Mouse (Mus musculus): Measurements from ENCODE around the gene Sln. TPM values are rescaled to one million over a fixed set of nuclear protein-coding genes. Genes with fewer than 3 reads are reported as not detected.

The Sln gene
- polyA plus RNA-seq (2016; fragmentation: Nextera tagmentation; extraction: Ambion mirVana): 10.9 and 13.5 TPM in 2 replicates

DNA sequence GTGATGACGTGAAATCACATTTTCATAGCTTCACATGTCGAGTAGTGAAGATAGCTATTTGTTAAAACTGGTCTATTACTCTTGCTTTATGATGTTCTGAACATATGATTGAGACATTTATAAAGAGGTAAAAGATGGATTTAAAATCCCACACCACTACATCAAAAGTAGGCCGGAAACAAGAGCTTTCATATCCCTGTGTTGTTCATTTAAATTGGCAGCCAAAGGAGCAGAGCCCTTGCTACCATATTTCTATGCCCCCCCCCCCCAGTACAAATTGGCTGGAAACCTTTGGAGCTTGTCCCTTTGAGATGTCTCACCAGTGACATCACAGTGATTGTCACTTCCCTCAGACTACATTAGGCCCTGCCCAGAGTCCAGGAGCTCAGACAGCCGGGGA lies at the start of gene Sln:
Gene Sln, plus strand, starts transcription at position 301 of the 400 bp plus-strand sequence.
- Histone ChIP-seq H3K9me3 (no peaks in the 10 kb centered on the region), H3K4me3 (no peak within 1 kb of the TSS), H3K27me3 (no peaks in the 10 kb centered on the region), H3K4me1 (no peaks in the 10 kb centered on the region), H3K4me2 (replicated peaks) (no peak within 1 kb of the TSS), H3K27ac (no peak within 1 kb of the TSS), H3K9ac (no peak within 1 kb of the TSS), H3K36me3 (no peaks in the 10 kb centered on the region)
- WGBS: 89% methylated on average over 4 of the region's 4 CpGs
- no peak for ATAC-seq (ENCODE audit: insufficient number of reproducible peaks, insufficient read depth, low FRiP score, low TSS enrichment)

DNA sequence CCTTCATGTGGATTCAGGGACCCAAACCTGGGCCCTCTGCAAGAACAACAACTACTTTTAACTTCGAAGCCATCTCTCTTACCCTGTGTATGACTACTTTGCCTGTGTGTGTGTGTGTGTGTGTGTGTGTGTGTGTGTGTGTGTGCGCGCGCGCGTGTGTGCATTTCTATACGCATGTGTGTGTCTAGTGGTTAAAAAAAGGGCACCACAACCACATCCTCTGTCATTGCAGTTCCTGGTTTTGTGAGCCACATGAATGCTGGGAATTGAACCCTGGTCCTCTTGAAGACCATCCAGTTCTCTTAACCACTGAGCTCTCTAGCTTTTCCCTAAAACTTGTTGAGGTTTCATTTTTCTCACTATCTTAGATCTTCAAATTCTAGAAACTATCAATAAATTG lies 47.0 kb upstream of the Sln start:
- Histone ChIP-seq H3K4me2 (replicated peaks) (no peak overlapping the region), H3K27me3 (no peaks in the 10 kb centered on the region), H3K4me3 (no peak overlapping the region), H3K9me3 (no peaks in the 10 kb centered on the region), H3K9ac (no peak overlapping the region), H3K36me3 (no peaks in the 10 kb centered on the region), H3K4me1 (no peaks in the 10 kb centered on the region), H3K27ac (no peak overlapping the region)
- no peak for ATAC-seq (ENCODE audit: insufficient number of reproducible peaks, insufficient read depth, low FRiP score, low TSS enrichment)
- WGBS: 93% methylated on average over 7 of the region's 7 CpGs

DNA sequence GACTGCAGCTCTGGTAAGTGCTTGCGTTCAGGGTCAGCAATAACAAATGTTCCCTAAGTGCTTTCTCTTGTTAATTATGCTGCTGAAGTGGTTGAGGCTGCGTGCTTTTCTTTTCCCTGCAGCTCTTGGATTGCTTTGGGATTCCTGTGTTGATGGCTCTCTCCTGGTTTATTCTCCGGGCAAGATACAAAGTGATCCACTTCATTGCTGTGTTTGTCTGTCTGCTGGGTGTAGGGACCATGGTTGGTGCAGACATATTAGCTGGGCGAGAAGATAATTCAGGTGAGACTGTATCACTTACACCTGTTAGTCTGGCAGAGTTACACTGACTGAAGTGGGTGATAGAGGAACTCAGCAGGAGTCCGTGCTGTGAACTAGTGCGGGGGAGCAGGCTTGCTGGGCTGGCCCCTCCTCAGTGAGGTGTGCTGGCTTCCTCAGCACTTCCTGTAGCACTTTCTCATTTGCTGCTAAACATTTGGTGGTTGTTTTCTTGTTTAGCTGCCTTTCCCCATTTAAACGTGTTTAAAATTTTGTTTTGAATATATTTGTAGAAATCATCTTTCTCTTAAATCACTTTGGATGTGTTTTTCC lies 43.4 kb upstream of the Sln start:
- H3K4me1 ChIP-seq: no peaks in the 10 kb centered on the region
- no peak overlapping the region for H3K27ac ChIP-seq
- H3K9ac ChIP-seq: no peak overlapping the region
- no peaks in the 10 kb centered on the region for H3K36me3 ChIP-seq
- H3K4me2 ChIP-seq (replicated peaks): no peak overlapping the region
- no peak for ATAC-seq (ENCODE audit: insufficient number of reproducible peaks, insufficient read depth, low FRiP score, low TSS enrichment)
- no peaks in the 10 kb centered on the region for H3K9me3 ChIP-seq
- 20% methylated on average over 7 of the region's 7 CpGs for WGBS
- no peaks in the 10 kb centered on the region for H3K27me3 ChIP-seq
- no peak overlapping the region for H3K4me3 ChIP-seq

DNA sequence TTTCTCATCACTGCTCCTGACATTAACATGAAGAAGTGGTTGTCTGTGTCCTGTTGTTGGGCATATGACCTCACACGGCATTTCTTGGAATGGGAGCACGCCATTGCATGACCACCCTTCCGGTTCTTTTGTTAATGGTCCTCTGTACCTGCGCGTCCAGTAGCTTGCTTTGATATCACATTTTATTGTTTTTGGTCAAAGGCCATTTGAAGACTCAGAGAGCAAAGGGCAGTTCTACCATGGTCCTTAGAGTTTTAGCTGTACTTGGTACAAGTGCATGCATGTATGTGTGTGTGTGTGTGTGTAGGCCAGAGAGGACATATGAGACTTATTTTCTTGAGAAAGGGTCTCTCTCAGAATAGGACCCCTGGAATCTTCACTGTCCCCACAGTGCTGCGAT lies 36.5 kb upstream of the Sln start:
- ATAC-seq (ENCODE audit: insufficient number of reproducible peaks, insufficient read depth, low FRiP score, low TSS enrichment): no peak
- Histone ChIP-seq H3K27me3 (no peaks in the 10 kb centered on the region), H3K36me3 (no peaks in the 10 kb centered on the region), H3K4me3 (no peak overlapping the region), H3K9ac (no peak overlapping the region), H3K9me3 (no peaks in the 10 kb centered on the region), H3K4me2 (replicated peaks) (no peak overlapping the region), H3K4me1 (no peaks in the 10 kb centered on the region), H3K27ac (no peak overlapping the region)
- WGBS: 94% methylated on average over 6 of the region's 6 CpGs

DNA sequence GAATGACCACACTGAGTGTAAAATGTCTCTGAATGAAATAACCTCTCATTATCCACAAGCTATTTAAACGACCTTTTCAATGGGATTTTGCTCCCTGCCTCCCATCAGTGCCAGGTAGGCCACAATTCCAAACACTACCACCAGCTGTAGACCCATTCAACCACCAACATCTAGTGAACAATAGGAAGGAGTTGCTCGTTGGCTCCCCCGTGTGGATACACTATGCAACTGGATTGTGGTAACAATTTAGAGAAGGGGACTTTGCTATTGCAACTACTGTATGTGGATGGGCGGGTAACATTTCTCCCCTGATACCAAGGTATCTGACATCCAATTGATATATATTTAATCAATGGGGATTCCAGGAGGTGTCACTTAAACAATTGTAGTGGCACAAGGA lies 31.2 kb upstream of the Sln start:
- H3K27ac ChIP-seq: no peak overlapping the region
- no peaks in the 10 kb centered on the region for H3K27me3 ChIP-seq
- H3K4me2 ChIP-seq (replicated peaks): no peak overlapping the region
- no peak for ATAC-seq (ENCODE audit: insufficient number of reproducible peaks, insufficient read depth, low FRiP score, low TSS enrichment)
- H3K9me3 ChIP-seq: no peaks in the 10 kb centered on the region
- no peak overlapping the region for H3K4me3 ChIP-seq
- no peaks in the 10 kb centered on the region for H3K36me3 ChIP-seq
- H3K9ac ChIP-seq: no peak overlapping the region
- WGBS: 39% methylated on average over 4 of the region's 4 CpGs
- H3K4me1 ChIP-seq: no peaks in the 10 kb centered on the region

DNA sequence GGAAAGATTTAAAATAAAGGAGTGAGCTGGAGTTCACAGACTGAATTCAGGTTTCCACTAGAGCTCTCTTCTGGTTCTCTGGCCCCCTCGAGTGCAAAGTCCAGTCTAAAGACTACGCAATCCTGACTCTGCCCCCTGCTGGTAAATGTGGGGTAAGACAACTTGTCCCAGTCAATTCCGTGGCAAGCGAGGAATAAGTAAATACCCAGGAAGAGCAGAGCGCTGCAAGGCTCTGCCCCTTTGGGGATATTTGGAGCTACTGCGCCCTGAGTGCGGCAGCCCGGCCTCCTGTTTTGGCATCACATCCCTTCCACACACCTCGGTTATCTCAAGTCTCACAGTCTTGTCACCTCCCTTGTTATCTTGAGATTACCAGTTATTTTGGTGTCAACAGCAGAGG lies 24.6 kb upstream of the Sln start:
- H3K9ac ChIP-seq: no peak overlapping the region
- no peaks in the 10 kb centered on the region for H3K4me1 ChIP-seq
- no peak for ATAC-seq (ENCODE audit: insufficient number of reproducible peaks, insufficient read depth, low FRiP score, low TSS enrichment)
- H3K27me3 ChIP-seq: peaks cover 13% of the 10 kb centered on the region; the same call in 1 of the 2 replicates
- no peaks in the 10 kb centered on the region for H3K36me3 ChIP-seq
- no peak overlapping the region for H3K27ac ChIP-seq
- 9% methylated on average over 9 of the region's 9 CpGs for WGBS
- H3K9me3 ChIP-seq: no peaks in the 10 kb centered on the region
- no peak overlapping the region for H3K4me2 ChIP-seq (replicated peaks)
- no peak overlapping the region for H3K4me3 ChIP-seq

DNA sequence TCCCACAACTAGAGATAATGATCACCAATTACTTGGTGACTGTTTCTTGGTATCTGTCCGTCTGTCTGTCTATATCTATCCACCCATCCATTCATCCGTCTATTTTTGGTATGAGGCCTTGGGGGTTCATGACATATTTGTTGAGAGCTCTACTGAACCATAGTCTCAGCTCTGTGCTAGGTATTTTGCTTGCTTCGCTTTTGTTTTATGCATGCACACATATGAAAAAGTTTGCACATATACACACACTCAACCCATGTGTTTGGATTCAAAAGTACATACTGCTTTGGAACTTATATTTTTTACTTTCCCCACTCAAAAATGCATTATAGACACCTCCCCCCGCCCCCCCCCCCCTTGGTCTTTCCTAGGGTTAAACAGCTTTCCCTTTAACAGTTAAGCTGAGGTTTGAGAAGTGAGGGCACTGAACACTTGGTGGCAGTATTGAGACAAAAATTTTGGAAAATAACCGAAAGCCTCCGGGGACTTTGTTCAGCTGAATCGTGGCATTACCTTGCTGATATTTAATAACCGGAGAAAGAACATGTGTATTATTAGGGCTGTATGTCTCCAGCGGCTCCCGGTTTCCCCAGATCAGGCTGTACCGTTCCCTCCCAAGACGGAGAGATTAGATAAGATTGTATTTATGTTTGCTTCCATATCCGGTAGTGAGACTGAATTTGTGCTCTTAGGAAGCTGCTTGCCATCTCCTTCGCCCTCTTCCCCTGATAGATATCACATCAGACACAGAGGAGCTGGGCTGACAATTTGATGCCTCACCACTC lies 20.7 kb upstream of the Sln start:
- no peak for ATAC-seq (ENCODE audit: insufficient number of reproducible peaks, insufficient read depth, low FRiP score, low TSS enrichment)
- Histone ChIP-seq H3K4me1 (no peaks in the 10 kb centered on the region), H3K4me2 (replicated peaks) (peak overlapping the region; percentile 53), H3K9me3 (no peaks in the 10 kb centered on the region), H3K27ac (no peak overlapping the region), H3K27me3 (peaks cover 13% of the 10 kb centered on the region; the same call in 1 of the 2 replicates), H3K36me3 (no peaks in the 10 kb centered on the region), H3K9ac (peak overlapping the region; percentile 17; the same call in 1 of the 2 replicates), H3K4me3 (peak overlapping the region; percentile 37)
- WGBS: 18% methylated on average over 14 of the region's 14 CpGs

DNA sequence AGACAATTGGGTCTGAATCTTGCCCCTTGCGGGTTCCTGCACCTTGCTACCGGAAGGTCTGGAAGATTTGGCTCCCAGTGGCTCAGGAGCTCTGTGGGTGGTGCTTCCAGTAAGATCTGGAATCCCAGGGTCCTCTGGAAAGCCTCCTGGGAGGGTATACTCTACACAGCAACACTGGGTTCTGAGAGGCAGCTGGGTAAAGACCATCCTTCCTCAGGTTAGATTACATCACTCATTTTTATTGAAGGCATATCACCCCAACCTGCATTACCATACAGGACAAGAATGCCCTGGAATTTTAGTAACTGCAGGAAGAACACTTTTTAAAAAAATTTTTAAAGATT lies 20.1 kb upstream of the Sln start:
- Histone ChIP-seq H3K9me3 (no peaks in the 10 kb centered on the region), H3K27ac (no peak overlapping the region), H3K36me3 (no peaks in the 10 kb centered on the region), H3K9ac (peak overlapping the region; percentile 17; the same call in 1 of the 2 replicates), H3K4me1 (no peaks in the 10 kb centered on the region), H3K27me3 (peaks cover 13% of the 10 kb centered on the region; the same call in 1 of the 2 replicates), H3K4me2 (replicated peaks) (peak overlapping the region; percentile 53), H3K4me3 (peak overlapping the region; percentile 37)
- WGBS: 33% methylated on average over 2 of the region's 2 CpGs
- ATAC-seq (ENCODE audit: insufficient number of reproducible peaks, insufficient read depth, low FRiP score, low TSS enrichment): no peak

DNA sequence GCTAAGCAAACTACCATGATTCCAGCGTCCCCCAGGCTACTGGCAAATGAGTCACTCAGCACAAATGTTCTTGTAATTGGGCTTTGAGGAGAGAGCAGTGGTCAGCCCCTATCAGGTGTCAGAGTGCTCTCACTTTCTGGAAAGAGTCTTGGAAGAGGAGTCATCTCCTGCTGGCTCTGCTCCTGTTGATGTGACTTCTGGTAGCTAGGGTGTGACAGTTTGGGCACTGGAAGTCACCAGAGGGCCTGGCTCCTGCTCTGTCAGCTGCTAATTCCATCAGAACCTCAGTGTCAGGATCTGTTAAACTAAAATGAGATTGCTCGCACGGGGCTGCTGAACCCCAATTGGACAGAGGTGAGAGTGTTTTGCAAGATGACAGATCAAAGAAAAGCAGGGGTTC lies 14.9 kb upstream of the Sln start:
- Histone ChIP-seq H3K4me3 (no peak overlapping the region), H3K27ac (no peak overlapping the region), H3K9me3 (no peaks in the 10 kb centered on the region), H3K36me3 (no peaks in the 10 kb centered on the region), H3K4me2 (replicated peaks) (no peak overlapping the region), H3K4me1 (no peaks in the 10 kb centered on the region), H3K27me3 (no peaks in the 10 kb centered on the region), H3K9ac (no peak overlapping the region)
- WGBS: 63% methylated on average over 3 of the region's 3 CpGs
- no peak for ATAC-seq (ENCODE audit: insufficient number of reproducible peaks, insufficient read depth, low FRiP score, low TSS enrichment)

DNA sequence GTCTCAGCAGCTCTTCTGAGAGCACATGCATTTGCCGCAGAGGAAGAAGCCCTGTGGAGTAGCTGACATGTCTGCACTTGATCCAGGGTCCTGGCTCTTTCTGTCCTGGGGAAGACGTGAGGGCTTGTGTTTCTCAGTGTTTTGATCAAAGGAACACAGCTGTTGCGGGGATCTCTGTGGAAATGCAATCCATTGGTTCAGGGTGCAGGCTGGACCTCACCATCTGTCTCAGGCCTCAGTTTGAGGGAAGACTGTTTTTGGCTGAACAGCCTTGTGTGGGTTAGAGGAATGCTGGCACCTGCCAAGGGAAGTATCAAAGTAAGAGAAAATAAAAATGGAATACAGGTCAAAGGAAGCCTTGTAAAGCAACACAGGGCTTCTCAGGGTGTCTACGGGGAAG lies 14.0 kb upstream of the Sln start:
- H3K36me3 ChIP-seq: no peaks in the 10 kb centered on the region
- no peak overlapping the region for H3K4me2 ChIP-seq (replicated peaks)
- no peak for ATAC-seq (ENCODE audit: insufficient number of reproducible peaks, insufficient read depth, low FRiP score, low TSS enrichment)
- no peak overlapping the region for H3K9ac ChIP-seq
- no peaks in the 10 kb centered on the region for H3K4me1 ChIP-seq
- 54% methylated on average over 4 of the region's 4 CpGs for WGBS
- H3K27me3 ChIP-seq: no peaks in the 10 kb centered on the region
- no peak overlapping the region for H3K27ac ChIP-seq
- H3K9me3 ChIP-seq: no peaks in the 10 kb centered on the region
- H3K4me3 ChIP-seq: no peak overlapping the region

DNA sequence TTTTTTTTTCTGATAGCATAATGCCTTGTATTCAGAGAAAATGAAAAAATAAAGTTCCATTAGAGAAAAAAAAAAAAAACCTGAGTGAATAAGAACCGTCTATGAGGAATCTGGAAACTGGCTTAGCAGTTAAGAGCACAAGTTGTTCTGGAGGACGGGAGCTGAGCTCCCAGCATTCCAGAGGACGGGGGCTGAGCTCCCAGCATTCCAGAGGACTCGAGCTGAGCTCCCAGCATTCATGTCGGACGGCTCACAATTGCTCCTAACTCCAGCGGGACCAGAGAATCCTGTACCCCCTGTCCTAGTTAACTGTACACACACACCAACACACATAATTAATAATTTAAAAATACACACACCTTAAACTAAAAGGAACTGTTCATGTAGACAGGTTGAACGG lies 11.1 kb upstream of the Sln start:
- Histone ChIP-seq H3K4me2 (replicated peaks) (no peak overlapping the region), H3K36me3 (no peaks in the 10 kb centered on the region), H3K4me1 (no peaks in the 10 kb centered on the region), H3K9me3 (no peaks in the 10 kb centered on the region), H3K9ac (no peak overlapping the region), H3K27me3 (no peaks in the 10 kb centered on the region), H3K27ac (no peak overlapping the region), H3K4me3 (no peak overlapping the region)
- ATAC-seq (ENCODE audit: insufficient number of reproducible peaks, insufficient read depth, low FRiP score, low TSS enrichment): no peak
- 75% methylated on average over 8 of the region's 8 CpGs for WGBS

DNA sequence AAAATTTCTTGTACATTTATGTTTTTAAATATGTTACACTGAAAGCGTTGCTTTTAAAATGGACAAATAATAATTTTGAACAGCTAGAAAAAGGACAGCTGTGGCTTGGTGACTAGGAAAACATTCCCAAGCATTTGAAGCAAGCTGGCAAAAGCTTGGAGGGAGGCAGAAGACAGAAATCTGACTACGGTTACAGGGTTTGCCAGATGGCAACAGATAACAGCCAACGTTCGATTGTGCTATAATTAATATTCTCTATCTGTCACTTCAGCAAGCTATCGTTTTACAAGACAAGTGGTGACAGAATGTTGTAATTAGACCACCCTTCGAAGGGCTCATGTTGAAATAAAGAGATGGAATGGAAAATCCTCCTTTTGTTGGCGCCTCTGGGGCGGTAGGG lies 1.4 kb upstream of the Sln start:
- Histone ChIP-seq H3K27me3 (no peaks in the 10 kb centered on the region), H3K4me3 (no peak overlapping the region), H3K4me1 (no peaks in the 10 kb centered on the region), H3K9ac (no peak overlapping the region), H3K9me3 (no peaks in the 10 kb centered on the region), H3K4me2 (replicated peaks) (no peak overlapping the region), H3K36me3 (no peaks in the 10 kb centered on the region), H3K27ac (no peak overlapping the region)
- 75% methylated on average over 8 of the region's 8 CpGs for WGBS
- no peak for ATAC-seq (ENCODE audit: insufficient number of reproducible peaks, insufficient read depth, low FRiP score, low TSS enrichment)

Data from embryonic facial prominence, embryonic 12.5 days (tissue).